In genomic region chr4:89310491-89311254, GRCm38 (mm10) we compare ENCODE assay signal across 8 mouse cellular contexts. TPM values are rescaled to one million over a fixed set of nuclear protein-coding genes. Genes with fewer than 3 reads are reported as not detected.
DNase-seq lines count a peak whose midpoint lies in the region; ATAC-seq lines count a peak whose summit lies in the region.

TSS of gene Cdkn2b (minus strand) at chr4:89311039.

- peak; percentile 48 to 70 for DNase-seq in CD8-positive naive resting alpha-beta T cell, adult 2 months (ENCODE audit: low read depth in 2 of 2, low spot score in 2 of 2)
- peak; percentile 91 for DNase-seq in kidney, postnatal 14 days
- DNase-seq in natural killer cell, adult 2 months (ENCODE audit: low spot score in 2 of 2) = peak; percentile 88

- H3K36me3 ChIP-seq in forebrain, embryonic 12.5 days (replicated peaks) = no peaks in the 10 kb centered on the region
- H3K36me3 ChIP-seq in heart, embryonic 15.5 days = no peaks in the 10 kb centered on the region
- no peaks in the 10 kb centered on the region for H3K36me3 ChIP-seq in liver, embryonic 12.5 days
- H3K36me3 ChIP-seq in stomach, embryonic 14.5 days (ENCODE audit: control insufficient read depth, insufficient read depth, low read length) = no peaks in the 10 kb centered on the region

- H3K4me3 ChIP-seq in forebrain, embryonic 12.5 days (replicated peaks) = peak within 1 kb of the TSS; percentile 54
- H3K4me3 ChIP-seq in heart, embryonic 15.5 days = peak within 1 kb of the TSS; percentile 70
- H3K4me3 ChIP-seq in liver, embryonic 12.5 days = peak within 1 kb of the TSS; percentile 65
- peak within 1 kb of the TSS; percentile 46 for H3K4me3 ChIP-seq in stomach, embryonic 14.5 days (ENCODE audit: low read depth, low read length)

- ATAC-seq in cerebellum, adult (ENCODE audit: insufficient number of reproducible peaks, low FRiP score, low TSS enrichment) = peak; percentile 58
- ATAC-seq in forebrain, embryonic 12.5 days (ENCODE audit: low FRiP score) = peak; percentile 97
- peak; percentile 93 for ATAC-seq in heart, embryonic 15.5 days (replicated peaks; ENCODE audit: insufficient number of reproducible peaks, insufficient read depth, low FRiP score, low read depth)
- peak; percentile 93 for ATAC-seq in liver, embryonic 12.5 days
- peak; percentile 90 for ATAC-seq in stomach, embryonic 14.5 days (ENCODE audit: insufficient number of reproducible peaks, insufficient read depth, low FRiP score, low read depth)

- H3K27me3 ChIP-seq in forebrain, embryonic 12.5 days = peaks cover 78% of the 10 kb centered on the region
- peaks cover 74% of the 10 kb centered on the region for H3K27me3 ChIP-seq in heart, embryonic 15.5 days
- H3K27me3 ChIP-seq in liver, embryonic 12.5 days (replicated peaks) = peaks cover 75% of the 10 kb centered on the region
- H3K27me3 ChIP-seq in stomach, embryonic 14.5 days (ENCODE audit: control insufficient read depth, insufficient read depth, low read length) = peaks cover 50% of the 10 kb centered on the region

- peak within 1 kb of the TSS; percentile 21; the same call in 1 of the 2 replicates for H3K9ac ChIP-seq in forebrain, embryonic 12.5 days
- peak within 1 kb of the TSS; percentile 61 for H3K9ac ChIP-seq in heart, embryonic 15.5 days
- H3K9ac ChIP-seq in liver, embryonic 12.5 days = peak within 1 kb of the TSS; percentile 58
- H3K9ac ChIP-seq in stomach, embryonic 14.5 days (replicated peaks; ENCODE audit: low read depth, low read length) = no peak within 1 kb of the TSS

- H3K9me3 ChIP-seq in forebrain, embryonic 12.5 days = no peaks in the 10 kb centered on the region
- H3K9me3 ChIP-seq in heart, embryonic 15.5 days (replicated peaks) = no peaks in the 10 kb centered on the region
- no peaks in the 10 kb centered on the region for H3K9me3 ChIP-seq in liver, embryonic 12.5 days (replicated peaks)
- H3K9me3 ChIP-seq in stomach, embryonic 14.5 days (ENCODE audit: control insufficient read depth, low read depth, low read length) = no peaks in the 10 kb centered on the region

- WGBS in forebrain, embryonic 12.5 days = under 1% methylated on average over 61 of the region's 61 CpGs
- under 1% methylated on average over 61 of the region's 61 CpGs for WGBS in heart, embryonic 15.5 days
- under 1% methylated on average over 61 of the region's 61 CpGs for WGBS in liver, embryonic 12.5 days (ENCODE audit: insufficient replicate concordance)
- whole genome bisulfite sequencing in stomach, embryonic 14.5 days = under 1% methylated on average over 61 of the region's 61 CpGs

- peaks cover 10% of the 10 kb centered on the region; the same call in 1 of the 2 replicates for H3K4me1 ChIP-seq in forebrain, embryonic 12.5 days
- peaks cover 16% of the 10 kb centered on the region for H3K4me1 ChIP-seq in heart, embryonic 15.5 days (replicated peaks)
- H3K4me1 ChIP-seq in liver, embryonic 12.5 days = peaks cover 14% of the 10 kb centered on the region
- H3K4me1 ChIP-seq in stomach, embryonic 14.5 days (ENCODE audit: control insufficient read depth, insufficient read depth, low read length) = no peaks in the 10 kb centered on the region

- no peak within 1 kb of the TSS for H3K27ac ChIP-seq in forebrain, embryonic 12.5 days
- H3K27ac ChIP-seq in heart, embryonic 15.5 days = peak within 1 kb of the TSS; percentile 55
- H3K27ac ChIP-seq in liver, embryonic 12.5 days = no peak within 1 kb of the TSS
- no peak within 1 kb of the TSS for H3K27ac ChIP-seq in stomach, embryonic 14.5 days (ENCODE audit: low read length)

- peak within 1 kb of the TSS; percentile 94 for H3K4me2 ChIP-seq in forebrain, embryonic 12.5 days
- peak within 1 kb of the TSS; percentile 99 for H3K4me2 ChIP-seq in heart, embryonic 15.5 days
- H3K4me2 ChIP-seq in liver, embryonic 12.5 days = peak within 1 kb of the TSS; percentile 99
- peak within 1 kb of the TSS; percentile 89 for H3K4me2 ChIP-seq in stomach, embryonic 14.5 days (replicated peaks; ENCODE audit: low read depth, low read length)

RNA-seq across cellular contexts. Expression of gene Cdkn2b, which starts in this region (rescaled TPM):
- polyA plus RNA-seq in forebrain, embryonic 12.5 days (2016; fragmentation: Nextera tagmentation; extraction: Ambion mirVana) = 0.27 and 0.28 TPM in 2 replicates
- polyA plus RNA-seq in heart, embryonic 15.5 days (2015; fragmentation: Nextera tagmentation; extraction: Ambion mirVana) = 0.92 and 1.7 TPM in 2 replicates
- polyA plus RNA-seq in liver, embryonic 12.5 days (2016; fragmentation: Nextera tagmentation; extraction: Ambion mirVana) = 0.16 and 0.25 TPM in 2 replicates
- polyA plus RNA-seq in stomach, embryonic 14.5 days (2014; fragmentation: Nextera tagmentation; extraction: Ambion mirVana) = 4.8 and 4.9 TPM in 2 replicates

Comparison
In these comparisons a context has a peak if more than half of its experiments do, and no peak if none do; other contexts are left out.
1. Peak in ATAC-seq, H3K4me3 ChIP-seq, H3K9ac ChIP-seq and H3K4me2 ChIP-seq in forebrain, embryonic 12.5 days; RNA of the gene not detected or under 1 TPM.
2. Peak in ATAC-seq, H3K4me3 ChIP-seq, H3K9ac ChIP-seq and H3K4me2 ChIP-seq in liver, embryonic 12.5 days; RNA of the gene not detected or under 1 TPM.